Mouse (Mus musculus): ENCODE data around the gene Ikzf1. TPM values are rescaled to one million over a fixed set of nuclear protein-coding genes. Genes with fewer than 3 reads are reported as not detected.

Gene Ikzf1
- total and polyA plus RNA-seq, 2 experiments from 2014 or later, result 1.5 to 4.5 TPM

DNA sequence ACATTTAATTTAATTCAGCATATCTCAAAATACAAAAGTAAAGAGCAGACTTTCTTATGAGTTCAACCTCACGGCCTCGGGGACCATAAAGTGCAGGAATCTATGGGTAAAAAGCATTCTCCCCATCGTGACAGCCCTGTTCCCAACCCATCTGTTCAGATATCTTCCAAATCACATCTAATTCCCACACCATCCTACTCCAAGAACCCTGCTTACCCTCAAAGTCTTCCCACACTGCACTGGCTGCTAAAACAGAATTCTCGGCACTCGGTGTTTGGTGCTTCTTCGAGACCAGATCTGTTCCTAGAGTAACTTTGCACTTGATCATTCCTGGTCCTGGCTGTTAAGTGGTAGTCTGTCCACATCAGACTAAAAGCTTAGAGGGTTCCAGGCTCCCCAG is 93.5 kb downstream of the Ikzf1 start:
- 94% methylated on average over 6 of the region's 6 CpGs for WGBS
- no peak for TF ChIP-seq CTCF (IDR thresholded peaks at IDR 0.05)
- Histone ChIP-seq H3K4me3 (ENCODE audit: low read depth, low read length) (no peak overlapping the region), H3K27ac (ENCODE audit: low read depth, low read length) (no peak overlapping the region), H3K9ac (replicated peaks; ENCODE audit: low read length, poor library complexity, severe bottlenecking) (no peak overlapping the region), H3K27me3 (ENCODE audit: insufficient read depth, low read length) (no peaks in the 10 kb centered on the region), H3K4me2 (ENCODE audit: low read depth, low read length, poor library complexity, severe bottlenecking) (no peak overlapping the region), H3K4me1 (ENCODE audit: insufficient read depth, low read length) (no peaks in the 10 kb centered on the region), H3K36me3 (ENCODE audit: insufficient read depth, low read length) (no peaks in the 10 kb centered on the region), H3K9me3 (ENCODE audit: low read length) (no peaks in the 10 kb centered on the region)
- ATAC-seq (ENCODE audit: low FRiP score) (no peak), DNase-seq (ENCODE audit: low spot score) (no peak)

DNA sequence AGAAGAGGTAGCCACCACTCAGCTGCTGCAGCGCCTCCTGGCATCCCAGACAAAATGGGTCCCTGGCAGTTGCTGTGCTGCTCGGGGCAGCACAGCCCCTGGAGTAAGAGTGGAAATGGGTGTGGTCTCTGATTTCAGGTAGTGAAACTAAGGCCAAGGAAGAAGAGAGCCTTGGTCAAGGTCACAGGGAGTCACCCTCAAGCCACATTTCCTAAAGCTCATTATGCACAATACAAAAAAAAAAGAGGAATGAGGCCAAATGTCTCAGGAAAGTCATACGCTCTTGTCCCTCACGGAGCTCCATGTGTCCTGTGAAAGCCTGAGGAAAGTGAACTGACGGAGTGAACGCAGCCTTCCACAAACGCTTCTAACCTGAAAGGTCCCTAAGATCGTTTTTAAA is 96.9 kb downstream of the Ikzf1 start:
- no peak for ATAC-seq (ENCODE audit: low FRiP score)
- no peaks in the 10 kb centered on the region for H3K9me3 ChIP-seq (ENCODE audit: low read length)
- no peaks in the 10 kb centered on the region for H3K27me3 ChIP-seq (ENCODE audit: insufficient read depth, low read length)
- no peak overlapping the region for H3K9ac ChIP-seq (replicated peaks; ENCODE audit: low read length, poor library complexity, severe bottlenecking)
- no peak overlapping the region for H3K27ac ChIP-seq (ENCODE audit: low read depth, low read length)
- WGBS, result 91% methylated on average over 8 of the region's 8 CpGs
- DNase-seq (ENCODE audit: low spot score), result no peak
- H3K4me3 ChIP-seq (ENCODE audit: low read depth, low read length), result no peak overlapping the region
- H3K36me3 ChIP-seq (ENCODE audit: insufficient read depth, low read length), result no peaks in the 10 kb centered on the region
- no peaks in the 10 kb centered on the region for H3K4me1 ChIP-seq (ENCODE audit: insufficient read depth, low read length)
- no peak for TF ChIP-seq CTCF (IDR thresholded peaks at IDR 0.05)
- no peak overlapping the region for H3K4me2 ChIP-seq (ENCODE audit: low read depth, low read length, poor library complexity, severe bottlenecking)

DNA sequence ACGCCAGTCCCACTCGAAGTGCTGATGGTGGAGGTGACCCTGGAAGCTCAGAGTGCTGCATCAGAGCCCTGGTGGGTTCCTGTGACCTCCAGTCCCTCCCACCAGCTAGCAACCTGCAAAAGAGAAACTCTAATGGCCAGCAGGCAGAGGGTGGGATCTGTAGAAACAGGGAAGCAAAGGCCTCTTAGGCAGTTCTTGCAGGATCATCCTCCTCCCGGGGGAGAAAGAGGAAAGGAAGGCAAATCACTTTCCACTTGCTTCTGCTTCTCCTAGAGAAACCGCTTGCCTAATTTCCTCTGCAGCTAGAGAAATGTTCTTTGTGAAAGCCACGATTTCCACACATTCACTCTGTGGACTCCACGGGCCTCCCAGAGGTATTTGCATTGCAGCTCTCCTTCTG is 100.7 kb downstream of the Ikzf1 start:
- Histone ChIP-seq H3K27ac (ENCODE audit: low read depth, low read length) (no peak overlapping the region), H3K36me3 (ENCODE audit: insufficient read depth, low read length) (no peaks in the 10 kb centered on the region), H3K9ac (replicated peaks; ENCODE audit: low read length, poor library complexity, severe bottlenecking) (no peak overlapping the region), H3K4me1 (ENCODE audit: insufficient read depth, low read length) (no peaks in the 10 kb centered on the region), H3K4me3 (ENCODE audit: low read depth, low read length) (no peak overlapping the region), H3K27me3 (ENCODE audit: insufficient read depth, low read length) (no peaks in the 10 kb centered on the region), H3K9me3 (ENCODE audit: low read length) (no peaks in the 10 kb centered on the region), H3K4me2 (ENCODE audit: low read depth, low read length, poor library complexity, severe bottlenecking) (no peak overlapping the region)
- 67% methylated on average over 6 of the region's 6 CpGs for WGBS
- DNase-seq (ENCODE audit: low spot score) (no peak), ATAC-seq (ENCODE audit: low FRiP score) (no peak)
- TF ChIP-seq CTCF (IDR thresholded peaks at IDR 0.05), result no peak

- Histone ChIP-seq H3K36me3 (ENCODE audit: insufficient read depth, low read length) (no peaks in the 10 kb centered on the region), H3K4me1 (ENCODE audit: insufficient read depth, low read length) (no peaks in the 10 kb centered on the region), H3K27ac (ENCODE audit: low read depth, low read length) (no peak overlapping the region), H3K4me3 (ENCODE audit: low read depth, low read length) (no peak overlapping the region), H3K4me2 (ENCODE audit: low read depth, low read length, poor library complexity, severe bottlenecking) (no peak overlapping the region), H3K9me3 (ENCODE audit: low read length) (no peaks in the 10 kb centered on the region), H3K9ac (replicated peaks; ENCODE audit: low read length, poor library complexity, severe bottlenecking) (no peak overlapping the region), H3K27me3 (ENCODE audit: insufficient read depth, low read length) (no peaks in the 10 kb centered on the region)
- WGBS, result under 1% methylated on average over 8 of the region's 8 CpGs
- TF ChIP-seq CTCF (IDR thresholded peaks at IDR 0.05), result peak; percentile 80
- DNase-seq (ENCODE audit: low spot score) (peak; percentile 86), ATAC-seq (ENCODE audit: low FRiP score) (peak; percentile 92)
Measured at GRCm38 (mm10) chr11:11788521-11788974, 103.7 kb downstream of the Ikzf1 start.

DNA sequence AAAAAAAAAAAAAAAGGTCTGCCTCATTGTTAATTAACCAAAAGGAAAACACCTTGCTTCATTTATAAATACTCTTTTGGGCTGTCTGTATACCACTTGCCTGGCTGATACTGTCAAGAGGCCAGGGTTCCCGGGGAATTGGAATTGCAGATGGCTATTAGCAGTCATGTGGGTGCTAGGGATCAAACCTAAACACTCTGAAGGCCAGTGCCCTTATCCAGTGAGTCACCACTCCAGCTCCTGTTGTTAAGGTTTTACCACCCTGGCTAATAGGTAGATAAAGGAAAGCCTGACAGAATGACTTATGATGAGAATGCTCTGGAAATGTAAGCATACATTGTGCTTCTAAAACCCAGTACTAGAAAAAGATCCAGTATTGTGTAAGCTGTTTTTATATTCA is 109.8 kb downstream of the Ikzf1 start:
- Histone ChIP-seq H3K27me3 (ENCODE audit: insufficient read depth, low read length) (no peaks in the 10 kb centered on the region), H3K4me2 (ENCODE audit: low read depth, low read length, poor library complexity, severe bottlenecking) (no peak overlapping the region), H3K4me3 (ENCODE audit: low read depth, low read length) (no peak overlapping the region), H3K9ac (replicated peaks; ENCODE audit: low read length, poor library complexity, severe bottlenecking) (no peak overlapping the region), H3K4me1 (ENCODE audit: insufficient read depth, low read length) (no peaks in the 10 kb centered on the region), H3K27ac (ENCODE audit: low read depth, low read length) (no peak overlapping the region), H3K36me3 (ENCODE audit: insufficient read depth, low read length) (no peaks in the 10 kb centered on the region), H3K9me3 (ENCODE audit: low read length) (no peaks in the 10 kb centered on the region)
- ATAC-seq (ENCODE audit: low FRiP score) (no peak), DNase-seq (ENCODE audit: low spot score) (no peak)
- TF ChIP-seq CTCF (IDR thresholded peaks at IDR 0.05), result no peak
- 92% methylated on average over 1 of the region's 1 CpGs for WGBS

GRCm38 (mm10) chr11:11798690-11799089 is 113.9 kb downstream of the Ikzf1 start:
- Histone ChIP-seq H3K4me2 (ENCODE audit: low read depth, low read length, poor library complexity, severe bottlenecking) (no peak overlapping the region), H3K4me1 (ENCODE audit: insufficient read depth, low read length) (no peaks in the 10 kb centered on the region), H3K27ac (ENCODE audit: low read depth, low read length) (no peak overlapping the region), H3K27me3 (ENCODE audit: insufficient read depth, low read length) (no peaks in the 10 kb centered on the region), H3K4me3 (ENCODE audit: low read depth, low read length) (no peak overlapping the region), H3K9me3 (ENCODE audit: low read length) (no peaks in the 10 kb centered on the region), H3K9ac (replicated peaks; ENCODE audit: low read length, poor library complexity, severe bottlenecking) (no peak overlapping the region), H3K36me3 (ENCODE audit: insufficient read depth, low read length) (no peaks in the 10 kb centered on the region)
- ATAC-seq (ENCODE audit: low FRiP score) (no peak), DNase-seq (ENCODE audit: low spot score) (no peak)
- TF ChIP-seq CTCF (IDR thresholded peaks at IDR 0.05), result no peak
- WGBS, result 92% methylated on average over 1 of the region's 1 CpGs
